Mouse (Mus musculus) spleen, postnatal 14 days (tissue): ENCODE measurements around the gene Tmem191c.
A peak's percentile ranks its signal among the peaks of the same experiment; 100 is the strongest.
"Not testable (repeated sequence)": the region's sequence is repeated elsewhere in the genome, so short reads cannot be mapped to it uniquely, and the experiment has no call there.

Experiments
- DNase-seq, 2 experiments: peaks; one replicate each; pipeline ENCODE4 v3.0.0; 2021 to 2022; ENCODE audit warnings: low spot score in 2 of 2

Gene Tmem191c

DNA sequence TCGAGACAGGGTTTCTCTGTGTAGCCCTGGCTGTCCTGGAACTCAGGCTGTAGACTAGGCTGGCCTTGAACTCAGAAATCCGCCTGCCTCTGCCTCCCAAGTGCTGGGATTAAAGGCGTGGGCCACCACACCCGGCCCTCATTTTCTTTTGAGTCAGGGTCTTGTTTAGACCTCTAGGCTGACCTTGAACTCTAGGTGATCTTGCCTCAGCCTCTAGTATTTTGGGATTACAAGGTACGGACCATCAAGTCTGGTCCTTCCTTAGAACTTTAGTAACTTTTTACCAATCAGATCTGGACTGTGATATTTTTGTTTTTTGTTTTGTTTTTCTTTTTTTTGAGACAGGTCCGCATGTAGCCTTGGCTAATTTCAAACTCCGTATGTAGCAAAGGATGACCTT is at the start of gene Tmem191c:
Tmem191c (plus strand) TSS at position 357 of the 400 bp plus-strand sequence.
- no peak for DNase-seq

DNA sequence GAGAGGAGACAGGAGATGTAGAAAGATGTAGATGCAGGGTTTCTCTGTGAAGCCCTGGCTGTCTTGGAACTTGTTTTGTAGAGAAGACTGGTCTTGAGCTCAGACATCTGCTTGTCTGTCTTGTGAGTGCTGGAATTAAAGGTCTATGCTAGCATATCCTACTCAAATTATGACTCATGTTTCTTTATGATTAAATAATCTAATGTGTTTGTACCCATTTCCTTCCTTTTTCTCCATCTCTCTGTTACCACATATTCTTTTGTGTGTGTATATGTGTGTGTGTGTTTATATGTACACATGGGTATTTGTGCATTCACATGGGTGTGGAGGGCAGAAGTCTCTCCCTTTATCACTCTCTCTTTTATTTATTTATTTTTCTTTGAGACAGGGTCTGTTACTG is 49.4 kb upstream of the Tmem191c start:
- DNase-seq: no peak

DNA sequence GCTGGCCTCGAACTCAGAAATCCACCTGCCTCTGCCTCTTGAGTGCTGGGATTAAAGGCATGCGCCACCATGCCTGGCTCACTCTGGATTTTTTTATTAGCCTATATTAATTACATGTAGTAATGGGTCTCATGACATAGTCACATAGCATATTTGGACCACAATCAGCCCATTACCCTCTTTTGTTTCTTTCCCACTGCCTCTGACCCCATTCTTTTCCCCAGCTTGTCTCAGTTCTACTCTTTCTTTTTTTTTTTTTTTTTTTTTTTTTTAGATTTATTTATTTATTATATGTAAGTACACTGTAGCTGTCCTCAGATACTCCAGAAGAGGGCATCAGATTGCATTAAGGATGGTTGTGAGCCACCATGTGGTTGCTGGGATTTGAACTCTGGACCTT is 44.4 kb upstream of the Tmem191c start:
- not testable (repeated sequence) for DNase-seq

DNA sequence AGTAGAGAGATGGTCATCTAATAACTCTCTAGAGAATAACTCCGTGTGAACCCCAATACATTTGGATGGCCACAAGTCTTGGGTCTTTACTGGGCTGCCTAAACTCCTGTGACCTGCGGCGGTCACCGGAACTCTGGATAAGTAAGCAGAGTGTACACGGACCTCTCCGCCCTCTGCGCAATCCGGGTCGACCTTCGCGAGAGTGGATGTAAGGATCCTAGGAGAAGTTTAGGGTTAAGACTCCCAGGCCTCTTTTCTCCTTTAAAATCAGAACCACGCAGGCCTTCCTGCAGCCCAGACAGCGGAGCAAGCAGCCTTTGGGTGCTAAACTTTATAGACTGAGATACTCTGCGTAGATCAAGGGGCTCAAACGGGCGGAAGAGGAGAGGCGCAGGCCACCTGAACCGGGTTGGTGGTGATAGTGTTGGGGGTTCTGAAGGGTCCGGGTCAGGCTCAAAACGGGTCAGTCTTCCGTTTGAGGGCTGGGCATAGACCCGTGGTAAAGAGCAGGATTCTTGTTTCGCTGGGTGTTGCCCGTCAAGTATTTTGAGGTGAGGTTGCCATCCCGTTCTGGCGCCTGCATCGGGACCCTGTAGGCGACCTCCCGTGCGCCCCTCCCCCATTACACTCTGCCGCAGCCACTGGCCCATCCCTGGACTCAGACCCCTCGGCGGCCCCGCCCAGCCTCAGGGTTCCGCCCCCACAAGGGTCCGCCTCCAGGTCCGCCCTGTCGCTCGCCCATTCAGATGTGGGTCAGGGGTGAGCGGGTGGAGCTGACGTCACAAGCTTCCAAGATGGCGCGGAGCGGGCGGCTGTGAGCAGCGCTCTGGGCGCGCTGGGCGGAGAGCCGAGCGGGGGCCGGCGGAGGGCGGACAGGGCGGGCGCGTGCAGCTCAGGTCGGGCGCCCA is 42.8 kb upstream of the Tmem191c start, which contains the start of gene Hic2:
Hic2 (plus strand) TSS at position 779 of the 908 bp plus-strand sequence.
- DNase-seq: peak; percentile 68 to 77

DNA sequence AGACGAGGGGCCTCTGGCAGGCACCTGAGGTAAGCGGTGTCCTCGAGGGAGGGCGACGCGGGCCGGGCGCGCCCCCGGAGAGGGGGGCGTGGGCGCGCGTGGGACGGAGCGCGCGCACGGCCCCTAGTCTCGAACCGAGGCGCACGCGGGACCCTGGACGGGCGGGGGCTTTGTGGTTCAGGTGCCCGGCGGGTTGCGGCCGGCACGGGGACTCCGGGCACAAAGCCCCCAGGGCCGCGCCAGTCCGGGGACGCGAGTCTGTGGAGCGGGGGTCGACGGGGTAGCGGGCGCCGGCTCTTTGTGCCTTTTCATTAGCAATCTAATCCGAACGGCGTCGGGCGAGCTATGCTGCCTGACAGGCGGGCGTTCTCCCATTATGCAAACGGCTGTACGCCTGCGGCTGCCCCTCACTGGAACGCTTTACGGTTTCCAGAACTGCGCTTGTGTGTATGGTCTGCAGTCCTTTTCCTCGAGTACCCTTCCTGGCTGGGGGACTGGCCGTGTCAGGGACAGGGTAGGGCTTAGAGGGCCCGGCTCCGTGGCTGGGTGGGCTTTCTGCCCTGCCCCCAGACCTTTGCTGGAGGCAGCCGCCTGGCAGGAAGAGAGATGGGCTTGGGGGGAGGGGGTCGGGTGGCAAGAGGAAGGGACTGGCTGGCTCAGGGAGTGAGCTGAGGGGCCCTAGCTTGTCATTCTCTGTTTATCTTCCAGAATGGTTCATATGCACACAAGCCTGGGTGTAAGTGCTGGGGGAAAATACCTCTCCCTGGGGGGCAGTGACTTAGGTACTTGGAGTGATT is 42.0 kb upstream of the Tmem191c start:
- DNase-seq: no peak

- no peak for DNase-seq
Observed at GRCm38 (mm10) chr16:17234499-17234895, 41.4 kb upstream of the Tmem191c start.

DNA sequence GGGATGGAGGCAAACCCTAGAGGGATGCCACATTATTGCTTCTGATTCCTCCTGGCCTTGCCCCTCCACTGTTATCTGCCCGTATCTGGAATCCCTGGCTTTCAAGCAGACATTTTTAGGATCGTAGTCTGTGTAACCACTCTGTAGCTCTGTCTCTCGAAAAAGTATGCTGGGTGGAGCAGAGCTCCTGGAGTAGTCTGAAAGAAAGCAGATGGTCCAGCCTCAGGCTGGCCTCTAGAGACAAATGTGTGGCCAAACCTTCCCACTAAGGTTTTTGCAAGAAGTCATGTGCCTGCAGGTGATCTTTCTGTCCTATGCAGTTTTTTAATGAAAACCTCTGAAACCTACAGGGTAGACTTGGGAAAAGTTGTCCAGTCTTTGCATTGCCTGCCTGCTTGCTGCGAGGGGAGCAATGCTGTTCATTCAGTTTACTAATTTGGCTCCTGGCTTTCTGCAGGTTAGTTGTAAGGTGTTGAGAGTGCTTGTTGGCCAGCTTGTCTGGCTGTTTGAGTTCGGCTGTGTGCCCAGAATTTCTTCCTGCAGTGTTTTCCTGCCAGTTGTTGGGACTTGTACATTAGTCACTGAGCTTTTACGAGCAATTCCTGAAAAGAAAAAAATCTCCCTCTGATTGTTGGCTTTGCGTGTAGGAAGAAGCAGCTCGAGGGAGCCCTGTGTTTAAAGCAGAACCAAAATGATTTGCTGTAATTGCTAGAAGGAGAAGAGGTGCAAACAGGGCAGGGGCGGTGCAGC is 40.8 kb upstream of the Tmem191c start:
- DNase-seq: no peak

- DNase-seq: no peak
Observed at GRCm38 (mm10) chr16:17237634-17238033, 38.2 kb upstream of the Tmem191c start.

- DNase-seq: no peak
Observed at GRCm38 (mm10) chr16:17239409-17239808, 36.5 kb upstream of the Tmem191c start.

DNA sequence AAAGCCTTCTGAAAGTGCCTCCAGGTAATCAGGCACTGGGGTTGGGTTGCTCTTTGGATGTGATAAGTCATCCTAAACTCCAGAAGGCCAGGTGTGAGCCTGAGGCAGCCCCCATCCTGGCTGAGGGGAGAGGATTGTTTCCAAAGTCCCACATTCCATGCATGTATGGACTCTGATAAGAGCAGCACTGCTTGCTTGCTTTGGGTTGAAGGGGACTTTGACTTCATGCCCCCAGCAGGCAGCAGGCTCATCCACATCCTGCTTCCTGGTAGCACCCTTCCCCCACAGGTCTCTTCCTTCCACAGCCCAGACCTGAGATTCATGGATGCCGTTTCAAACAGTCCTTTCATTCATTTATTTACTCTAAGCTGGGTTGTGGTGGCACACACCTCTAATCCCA is 32.1 kb upstream of the Tmem191c start:
- no peak for DNase-seq

- no peak for DNase-seq
Observed at GRCm38 (mm10) chr16:17244996-17245395, 30.9 kb upstream of the Tmem191c start.

DNA sequence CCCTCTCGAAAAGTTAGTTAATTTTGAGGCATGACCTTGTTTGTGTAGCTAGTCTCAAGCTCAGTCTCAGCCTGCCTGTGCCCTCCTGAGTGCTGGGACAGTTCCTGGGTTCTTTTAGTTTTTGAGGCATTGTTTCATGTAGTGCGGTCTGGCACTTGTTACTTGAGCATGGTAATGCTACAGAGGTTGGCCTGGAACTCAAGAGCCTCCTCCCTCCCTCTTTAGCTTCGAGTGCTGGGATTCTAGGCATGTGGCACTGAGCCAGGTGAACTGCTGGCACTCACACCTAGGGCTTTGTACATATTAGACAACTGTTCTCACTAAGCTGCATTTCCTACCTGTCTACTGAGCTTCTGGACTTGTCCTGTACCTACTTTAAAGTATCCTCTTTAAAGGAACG is 28.1 kb upstream of the Tmem191c start:
- DNase-seq: no peak

- DNase-seq: no peak
Observed at GRCm38 (mm10) chr16:17249135-17249534, 26.7 kb upstream of the Tmem191c start.

GRCm38 (mm10) chr16:17251539-17251938 is 24.3 kb upstream of the Tmem191c start:
- DNase-seq: no peak

DNA sequence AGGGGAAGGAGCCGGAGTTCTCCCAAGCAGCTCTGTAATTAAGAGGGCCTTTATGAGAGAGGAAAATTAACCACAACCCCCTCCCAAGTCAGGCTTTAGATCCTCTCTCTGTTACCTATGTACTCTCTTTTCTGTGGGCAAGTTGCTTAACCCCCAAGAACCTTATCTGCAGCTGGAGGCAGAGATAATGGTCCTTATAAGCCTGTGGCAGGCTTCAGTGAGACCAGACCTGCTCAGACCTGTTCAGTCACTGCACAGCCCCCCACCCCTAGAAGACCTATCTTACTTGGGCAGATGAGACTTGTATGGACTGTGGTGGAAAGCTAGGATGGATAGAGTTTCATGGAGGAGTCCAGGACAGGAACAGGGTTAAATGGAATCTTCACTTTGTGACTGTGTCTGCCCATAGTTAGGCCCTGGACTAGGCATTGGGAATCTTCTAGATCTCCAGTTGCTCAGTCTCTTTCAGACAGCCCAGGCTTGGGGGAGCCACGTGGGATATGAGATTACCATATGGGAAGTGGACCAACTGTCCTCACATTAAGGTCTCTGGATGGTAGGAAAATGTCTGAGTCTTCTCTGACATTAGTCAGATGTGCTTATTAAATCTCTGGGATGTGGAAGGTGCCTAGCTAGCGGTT is 23.7 kb upstream of the Tmem191c start:
- no peak for DNase-seq

GRCm38 (mm10) chr16:17252841-17253240 is 23.0 kb upstream of the Tmem191c start:
- DNase-seq: no peak

- DNase-seq: no peak
Observed at GRCm38 (mm10) chr16:17254005-17254597, 21.8 kb upstream of the Tmem191c start.

DNA sequence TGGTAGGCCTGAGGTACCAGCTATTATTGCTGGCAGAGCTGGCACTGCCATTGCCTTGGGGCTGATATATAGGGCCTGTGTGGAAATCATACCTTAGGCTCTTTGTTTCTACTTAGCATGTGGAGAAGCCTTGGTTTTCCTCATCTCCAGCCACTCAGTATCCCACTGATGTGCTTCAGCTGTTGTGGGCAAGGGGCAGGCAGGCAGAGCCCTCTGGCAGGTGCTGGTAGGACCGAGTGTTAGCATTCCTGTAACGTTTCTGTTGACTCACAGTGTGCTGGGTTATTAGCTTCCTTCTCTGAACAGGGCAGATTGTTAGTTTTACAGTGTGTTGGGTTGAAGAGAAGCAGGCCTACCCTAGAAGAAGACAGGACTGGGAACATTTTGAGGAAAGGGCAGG is 20.6 kb upstream of the Tmem191c start:
- DNase-seq: no peak

DNA sequence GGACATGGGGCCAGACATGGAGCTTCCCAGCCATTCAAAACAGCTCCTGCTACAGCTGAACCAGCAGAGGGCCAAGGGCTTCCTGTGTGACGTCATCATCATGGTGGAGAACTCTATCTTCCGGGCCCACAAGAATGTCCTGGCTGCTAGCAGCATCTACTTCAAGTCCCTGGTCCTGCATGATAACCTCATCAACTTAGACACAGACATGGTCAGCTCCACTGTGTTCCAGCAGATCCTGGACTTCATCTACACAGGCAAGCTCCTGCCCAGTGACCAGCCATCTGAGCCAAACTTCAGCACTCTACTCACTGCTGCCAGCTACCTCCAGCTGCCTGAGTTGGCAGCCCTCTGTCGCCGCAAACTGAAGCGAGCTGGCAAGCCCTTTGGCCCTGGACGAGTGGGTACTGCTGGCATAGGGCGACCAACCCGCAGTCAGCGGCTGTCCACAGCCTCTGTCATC is 18.5 kb upstream of the Tmem191c start:
- no peak for DNase-seq

DNA sequence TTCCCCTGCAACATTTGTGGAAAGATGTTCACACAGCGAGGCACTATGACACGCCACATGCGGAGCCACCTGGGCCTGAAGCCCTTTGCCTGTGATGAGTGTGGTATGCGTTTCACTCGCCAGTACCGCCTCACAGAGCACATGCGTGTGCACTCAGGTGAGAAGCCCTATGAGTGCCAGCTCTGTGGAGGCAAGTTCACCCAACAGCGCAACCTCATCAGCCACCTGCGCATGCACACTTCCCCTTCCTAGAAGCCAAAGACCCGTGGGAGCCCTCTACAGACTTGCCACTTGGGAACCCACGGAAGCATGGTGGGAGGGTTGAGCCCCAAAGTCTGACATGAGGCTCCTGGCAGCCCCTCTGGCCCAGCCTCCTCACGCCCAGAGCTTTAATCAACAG is 17.0 kb upstream of the Tmem191c start:
- no peak for DNase-seq

DNA sequence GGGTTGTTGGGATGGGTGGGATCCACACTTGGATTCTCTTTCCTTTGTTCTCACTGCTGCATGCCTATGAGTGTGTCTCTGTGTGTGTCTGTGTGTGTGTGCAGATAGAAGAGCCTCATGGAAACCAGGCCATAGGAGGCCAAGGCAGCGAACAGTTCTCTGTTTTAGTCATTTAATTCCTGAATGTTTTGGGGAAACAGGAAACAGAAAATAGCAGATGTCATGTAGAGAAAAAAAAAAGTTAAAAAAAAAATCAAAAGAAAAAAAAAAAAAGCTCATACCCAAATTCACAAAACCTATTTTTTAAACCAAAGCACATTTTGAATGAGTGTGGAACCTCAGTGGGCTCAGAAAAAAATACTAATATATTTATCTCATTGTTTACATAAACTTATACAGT is 14.5 kb upstream of the Tmem191c start:
- DNase-seq: no peak
